Mouse (Mus musculus) embryonic facial prominence, embryonic 11.5 days (tissue): ENCODE results near the gene Vps9d1. TPM values are rescaled to one million over a fixed set of nuclear protein-coding genes. Genes with fewer than 3 reads are reported as not detected.
"Not testable (repeated sequence)": the region's sequence is repeated elsewhere in the genome, so short reads cannot be mapped to it uniquely, and the experiment has no call there.

Source experiments
- ATAC-seq: fragments of 200-750 bp; cut with Nextera tagmentation; replicated peaks from 2 replicates; pipeline ENCODE4 v1.8.0; 2017; ENCODE audit warnings: low read depth; ENCODE audit not compliant: insufficient number of reproducible peaks, low FRiP score, low TSS enrichment
- DNase-seq: peaks from one replicate; pipeline ENCODE4 v3.0.0-alpha.2; 2015; ENCODE audit warnings: low spot score
- H3K27ac ChIP-seq: fragments of 300-500 bp; sonication (generic); replicated peaks from 2 replicates; pipeline ENCODE4 v1.5.1; 2014; ENCODE audit warnings: mild to moderate bottlenecking, low read depth, low read length, control low read depth
- H3K27me3 ChIP-seq: fragments of 300-500 bp; sonication (generic); 2 replicates; pipeline ENCODE4 v1.6.1; 2014; ENCODE audit warnings: mild to moderate bottlenecking, low read length, moderate library complexity, mixed read lengths; ENCODE audit not compliant: control insufficient read depth, insufficient read depth
- H3K36me3 ChIP-seq: fragments of 300-500 bp; sonication (generic); replicated peaks from 2 replicates; pipeline ENCODE4 v1.6.1; 2014; ENCODE audit warnings: low read depth, mild to moderate bottlenecking, low read length, moderate library complexity, mixed read lengths; ENCODE audit not compliant: control insufficient read depth, insufficient read depth
- H3K4me1 ChIP-seq: fragments of 300-500 bp; sonication (generic); 2 replicates; pipeline ENCODE4 v1.6.1; 2014; ENCODE audit warnings: low read length, mixed read lengths; ENCODE audit not compliant: control insufficient read depth, insufficient read depth
- H3K4me2 ChIP-seq: fragments of 300-500 bp; sonication (generic); 2 replicates; pipeline ENCODE4 v1.6.1; 2014; ENCODE audit warnings: low read depth, mild to moderate bottlenecking, control low read depth, low read length, moderate library complexity
- H3K4me3 ChIP-seq: fragments of 300-500 bp; sonication (generic); 2 replicates; pipeline ENCODE4 v1.5.1; 2014; ENCODE audit warnings: low read depth, low read length, control low read depth
- H3K9ac ChIP-seq: fragments of 300-500 bp; sonication (generic); replicated peaks from 2 replicates; pipeline ENCODE4 v1.6.1; 2014; ENCODE audit warnings: mild to moderate bottlenecking, control low read depth, low read length
- H3K9me3 ChIP-seq: fragments of 300-500 bp; sonication (generic); replicated peaks from 2 replicates; pipeline ENCODE4 v1.6.1; 2016; ENCODE audit warnings: mild to moderate bottlenecking, low read length, inconsistent platforms, mixed read lengths; ENCODE audit not compliant: control insufficient read depth
- WGBS: fragments of 180-500 bp; shearing (Covaris S2); extraction: QIAGEN DNeasy Blood & Tissue Kit; methylation state at CpG from one replicate; pipeline ENCODE4 v1.1.7; 2014; 5-methylcytosine and 5-hydroxymethylcytosine counted together
- polyA plus RNA-seq: library from polyadenylated mRNA; unstranded; fragments of >200 nt; fragmentation: Nextera tagmentation; extraction: Ambion mirVana; gene quantifications from 2 replicates; pipeline ENCODE4 v1.2.1, GENCODE M21; 2014

The Vps9d1 gene
- polyA plus RNA-seq, 1 experiment from 2014 or later: 15.6 TPM

- Histone ChIP-seq H3K36me3 (no peaks in the 10 kb centered on the region; the same call in none of the 2 replicates), H3K9ac (no peak overlapping the region), H3K27me3 (no peaks in the 10 kb centered on the region), H3K27ac (no peak overlapping the region), H3K4me1 (no peaks in the 10 kb centered on the region), H3K4me3 (no peak overlapping the region), H3K9me3 (no peaks in the 10 kb centered on the region), H3K4me2 (no peak overlapping the region)
- no peak for DNase-seq
- no peak for ATAC-seq
- 88% methylated on average over 5 of the region's 5 CpGs for WGBS
Measured at GRCm38 (mm10) chr8:123284493-123284892, 30.3 kb upstream of the Vps9d1 start.

GRCm38 (mm10) chr8:123283991-123284390, 29.8 kb upstream of the Vps9d1 start:
- no peak for ATAC-seq
- Histone ChIP-seq H3K4me3 (no peak overlapping the region), H3K27ac (no peak overlapping the region), H3K9ac (no peak overlapping the region), H3K36me3 (no peaks in the 10 kb centered on the region; the same call in none of the 2 replicates), H3K4me1 (no peaks in the 10 kb centered on the region), H3K4me2 (no peak overlapping the region), H3K9me3 (no peaks in the 10 kb centered on the region), H3K27me3 (no peaks in the 10 kb centered on the region)
- WGBS: 90% methylated on average over 7 of the region's 7 CpGs
- no peak for DNase-seq

DNA sequence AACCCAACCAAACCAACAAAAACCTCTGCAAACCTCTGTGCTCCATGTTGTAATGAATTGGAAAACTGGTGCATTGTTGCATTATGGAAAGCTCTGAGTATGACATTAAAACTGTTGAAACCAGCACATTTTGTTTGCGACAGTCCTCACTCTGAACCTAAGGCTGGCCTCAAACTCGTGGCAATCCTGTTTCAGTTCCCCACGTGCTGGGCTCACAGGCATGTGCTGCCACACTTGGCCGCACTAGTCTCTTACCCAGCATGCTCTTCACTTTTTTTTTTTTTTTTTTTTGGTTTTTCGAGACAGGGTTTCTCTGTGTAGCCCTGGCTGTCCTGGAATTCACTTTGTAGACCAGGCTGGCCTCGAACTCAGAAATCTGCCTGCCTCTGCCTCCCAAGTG, 28.8 kb upstream of the Vps9d1 start:
- 92% methylated on average over 4 of the region's 6 CpGs for WGBS
- not testable (repeated sequence) for H3K4me1 ChIP-seq, H3K27me3 ChIP-seq, H3K9ac ChIP-seq, DNase-seq, H3K4me3 ChIP-seq, ATAC-seq, H3K27ac ChIP-seq, H3K4me2 ChIP-seq, H3K36me3 ChIP-seq, H3K9me3 ChIP-seq

DNA sequence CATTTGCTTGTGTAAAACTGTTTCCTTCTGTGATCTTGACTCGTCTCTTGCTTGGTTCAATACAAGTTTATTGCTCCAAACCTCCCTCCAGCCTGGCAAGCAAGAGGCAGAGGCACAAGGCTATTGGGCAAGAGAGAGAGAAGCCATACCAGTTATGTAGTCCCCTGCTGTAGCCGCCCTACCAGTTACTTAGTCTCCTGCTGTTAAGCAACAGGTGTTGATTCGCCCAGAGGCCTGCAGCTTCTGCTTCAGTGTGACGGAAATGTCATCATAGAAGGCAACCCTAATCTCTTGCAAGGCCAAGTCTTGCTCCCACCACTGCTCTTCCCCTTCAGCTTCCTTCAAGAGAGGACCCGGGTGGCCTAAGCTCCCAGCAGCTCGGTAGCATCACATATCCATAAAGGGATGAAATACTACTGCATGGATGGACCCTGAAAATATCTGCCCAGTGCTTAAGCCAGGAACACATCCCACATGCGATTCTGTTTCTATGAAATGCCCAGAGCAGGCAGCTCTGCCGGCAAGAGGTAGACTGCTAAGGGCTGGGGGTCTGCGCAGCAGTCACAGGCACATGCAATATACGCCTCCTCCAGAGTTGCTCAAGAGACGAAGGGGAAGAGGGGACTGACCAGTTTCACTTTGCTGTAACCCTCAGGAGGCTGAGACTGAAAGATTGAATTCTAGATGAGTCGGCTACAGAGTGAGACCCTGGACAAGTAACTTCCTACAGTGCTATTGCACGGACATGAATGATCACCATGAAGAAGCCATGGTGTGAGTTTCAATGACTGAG, 26.4 kb upstream of the Vps9d1 start:
- Histone ChIP-seq H3K36me3 (no peaks in the 10 kb centered on the region; the same call in 1 of the 2 replicates), H3K9ac (no peak overlapping the region), H3K27ac (no peak overlapping the region), H3K4me2 (no peak overlapping the region), H3K4me3 (no peak overlapping the region), H3K4me1 (no peaks in the 10 kb centered on the region), H3K27me3 (no peaks in the 10 kb centered on the region), H3K9me3 (no peaks in the 10 kb centered on the region)
- ATAC-seq: no peak
- DNase-seq: no peak
- 86% methylated on average over 13 of the region's 13 CpGs for WGBS

DNA sequence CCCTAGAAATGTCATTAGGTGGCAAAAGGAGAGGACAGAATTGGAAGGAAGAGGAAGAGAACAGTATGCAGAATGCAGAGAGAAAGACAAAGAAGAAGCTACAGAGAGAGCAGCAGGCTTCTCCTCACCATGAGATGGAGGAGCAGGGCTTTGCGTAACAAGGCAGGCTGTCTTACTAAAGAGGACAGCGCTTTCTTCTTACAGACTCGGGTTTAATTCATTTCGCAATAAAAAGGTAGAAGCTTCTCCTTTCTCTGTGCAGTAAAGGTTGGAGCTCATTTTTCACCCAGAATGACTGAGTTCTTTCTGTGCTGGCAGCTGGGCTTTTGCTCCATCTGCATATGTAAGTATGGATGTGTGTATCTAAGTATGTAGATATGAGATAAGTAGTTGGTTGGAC, 25.7 kb upstream of the Vps9d1 start:
- no peak for DNase-seq
- Histone ChIP-seq H3K27me3 (no peaks in the 10 kb centered on the region), H3K27ac (no peak overlapping the region), H3K4me1 (no peaks in the 10 kb centered on the region), H3K9ac (no peak overlapping the region), H3K4me2 (no peak overlapping the region), H3K36me3 (no peaks in the 10 kb centered on the region; the same call in 1 of the 2 replicates), H3K9me3 (no peaks in the 10 kb centered on the region), H3K4me3 (no peak overlapping the region)
- no peak for ATAC-seq
- 90% methylated on average over 4 of the region's 4 CpGs for WGBS

GRCm38 (mm10) chr8:123278445-123278844, 24.3 kb upstream of the Vps9d1 start:
- Histone ChIP-seq H3K27ac (no peak overlapping the region), H3K4me3 (no peak overlapping the region), H3K36me3 (no peaks in the 10 kb centered on the region; the same call in none of the 2 replicates), H3K27me3 (no peaks in the 10 kb centered on the region), H3K9me3 (no peaks in the 10 kb centered on the region), H3K9ac (no peak overlapping the region), H3K4me1 (no peaks in the 10 kb centered on the region), H3K4me2 (no peak overlapping the region)
- WGBS: 83% methylated on average over 7 of the region's 7 CpGs
- ATAC-seq (no peak), DNase-seq (no peak)

DNA sequence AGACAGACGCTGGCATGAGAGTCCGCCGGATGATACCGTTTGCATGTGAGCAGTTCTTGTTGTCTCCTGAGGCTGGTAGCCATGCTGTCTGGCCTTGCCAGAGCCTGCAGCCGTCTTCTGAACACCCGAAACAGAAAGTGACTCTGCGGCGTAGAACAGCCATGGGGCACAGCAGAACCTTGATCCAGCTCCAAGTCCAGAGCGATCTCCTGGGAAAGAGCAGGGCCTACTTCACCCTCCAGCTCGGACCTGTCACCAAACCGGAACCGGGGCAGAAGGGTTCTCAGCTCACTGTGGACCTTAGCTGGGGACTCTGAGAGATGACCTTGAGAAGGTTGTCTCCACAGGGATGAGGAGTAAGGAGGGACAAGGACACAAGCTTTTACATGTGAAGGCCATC, 20.9 kb upstream of the Vps9d1 start:
- Histone ChIP-seq H3K9ac (no peak overlapping the region), H3K9me3 (no peaks in the 10 kb centered on the region), H3K4me1 (no peaks in the 10 kb centered on the region), H3K27ac (no peak overlapping the region), H3K4me2 (no peak overlapping the region), H3K4me3 (no peak overlapping the region), H3K36me3 (no peaks in the 10 kb centered on the region; the same call in none of the 2 replicates), H3K27me3 (no peaks in the 10 kb centered on the region)
- DNase-seq: no peak
- ATAC-seq: no peak
- 93% methylated on average over 12 of the region's 12 CpGs for WGBS

DNA sequence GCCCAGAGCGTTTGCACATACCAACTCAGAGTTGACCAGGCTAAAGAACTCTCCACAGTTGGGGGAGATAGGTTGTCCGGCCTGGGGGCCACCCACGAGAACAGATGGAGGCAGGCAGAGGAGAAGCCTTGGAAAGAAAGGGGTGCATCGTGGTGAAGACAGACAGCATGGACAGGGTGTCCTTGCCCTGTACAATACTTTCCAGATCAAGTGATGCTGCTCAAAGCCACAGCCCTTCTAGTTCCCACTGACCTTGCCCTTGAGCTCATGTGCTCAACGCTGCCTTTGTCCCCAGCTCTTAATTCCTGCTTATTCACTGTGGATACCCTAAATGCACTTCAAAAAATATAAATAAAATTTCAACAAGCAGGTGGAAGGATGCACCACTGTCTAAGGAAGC, 20.3 kb upstream of the Vps9d1 start:
- H3K9me3 ChIP-seq: no peaks in the 10 kb centered on the region
- no peak for DNase-seq
- H3K27me3 ChIP-seq: no peaks in the 10 kb centered on the region
- H3K36me3 ChIP-seq: no peaks in the 10 kb centered on the region; the same call in none of the 2 replicates
- no peak overlapping the region for H3K4me2 ChIP-seq
- H3K27ac ChIP-seq: no peak overlapping the region
- 77% methylated on average over 5 of the region's 5 CpGs for whole genome bisulfite sequencing
- no peaks in the 10 kb centered on the region for H3K4me1 ChIP-seq
- ATAC-seq: no peak
- H3K9ac ChIP-seq: no peak overlapping the region
- H3K4me3 ChIP-seq: no peak overlapping the region
